In the genomic region with DNA sequence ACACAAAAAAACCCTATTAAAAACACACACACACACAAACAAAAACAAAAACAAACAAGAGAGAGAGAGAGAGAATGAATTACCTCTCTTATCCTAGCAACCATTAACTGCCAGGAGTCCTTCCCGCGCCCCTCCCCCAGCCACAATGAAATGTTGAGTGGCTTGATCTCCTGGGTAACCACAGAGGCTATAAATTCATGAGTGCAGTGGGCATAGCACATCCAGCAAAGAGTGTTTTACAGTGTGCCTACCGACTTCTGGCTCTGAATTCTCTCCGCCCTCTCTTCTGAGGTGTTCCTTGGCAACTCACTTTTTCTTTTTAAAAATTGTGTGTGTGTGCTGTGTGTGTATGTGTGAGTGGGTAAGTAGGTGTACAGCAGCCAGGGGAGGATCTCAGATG, we compare ENCODE assay signal across 21 mouse cellular contexts. TPM values are rescaled to one million over a fixed set of nuclear protein-coding genes. Genes with fewer than 3 reads are reported as not detected.
DNase-seq lines count a peak whose midpoint lies in the region; ATAC-seq and TF ChIP-seq lines count a peak whose summit lies in the region.
"Had no signal": no experiment of that assay in that cellular context is flagged by ENCODE, and none has a peak within 500 bp of the region (broad histone marks: within the 10 kb centered on the region; RNA-seq: fewer than 3 reads in every experiment).

No protein-coding gene starts in this region.

- no peaks in the 10 kb centered on the region for H3K9me3 ChIP-seq in kidney, embryonic 14.5 days (ENCODE audit: control insufficient read depth, low read length)
- H3K9me3 ChIP-seq in limb, embryonic 10.5 days (replicated peaks), result no peaks in the 10 kb centered on the region
- H3K9me3 ChIP-seq in stomach, postnatal 0 days (ENCODE audit: control insufficient read depth, low read length), result no peaks in the 10 kb centered on the region
- H3K9me3 ChIP-seq: embryonic facial prominence, embryonic 15.5 days; midbrain, embryonic 10.5 days had no signal

- TF ChIP-seq EP300 in stomach, postnatal 0 days (optimal IDR thresholded peaks at IDR 0.05), result no peak

- no peak overlapping the region for H3K4me2 ChIP-seq in kidney, embryonic 14.5 days (replicated peaks; ENCODE audit: low read depth, low read length)
- H3K4me2 ChIP-seq in stomach, postnatal 0 days (replicated peaks; ENCODE audit: low read depth), result no peak overlapping the region
- H3K4me2 ChIP-seq: embryonic facial prominence, embryonic 15.5 days had no signal

- no peak overlapping the region for H3K4me3 ChIP-seq in kidney, embryonic 14.5 days (ENCODE audit: low read length)
- no peak overlapping the region for H3K4me3 ChIP-seq in limb, embryonic 10.5 days
- no peak overlapping the region for H3K4me3 ChIP-seq in stomach, postnatal 0 days (ENCODE audit: low read depth, low read length)
- H3K4me3 ChIP-seq: embryonic facial prominence, embryonic 15.5 days; midbrain, embryonic 10.5 days had no signal

- WGBS in kidney, embryonic 14.5 days, result 52% methylated on average over 4 of the region's 4 CpGs
- 71% methylated on average over 4 of the region's 4 CpGs for WGBS in limb, embryonic 10.5 days
- 82% methylated on average over 4 of the region's 4 CpGs for WGBS in stomach, postnatal 0 days

- no peak for DNase-seq in kidney, postnatal 14 days
- DNase-seq in right cerebral cortex, postnatal 14 days, result peak; percentile 27
- no peak for DNase-seq in right cerebral cortex, postnatal 10 days (ENCODE audit: low spot score in 2 of 2)
- DNase-seq in limb, embryonic 10.5 days (ENCODE audit: low spot score), result peak; percentile 27
- DNase-seq in stomach, postnatal 0 days (ENCODE audit: low spot score), result peak; percentile 10
- no peak for DNase-seq in yolk sac, embryonic 10.5 days (ENCODE audit: low spot score)
- DNase-seq in adrenal gland, adult 18-20 months (ENCODE audit: low spot score in 2 of 2), result no peak
- DNase-seq: adrenal gland, adult 8-10 months; cerebellum, adult 9-11 months; gastrocnemius, postnatal 10 days; heart, adult 18-20 months; heart, postnatal 36 days; kidney, postnatal 25 days; liver; liver, postnatal 0 days; retina, postnatal 1 day; thymus, adult 2 months had no signal

- no peaks in the 10 kb centered on the region for H3K36me3 ChIP-seq in kidney, embryonic 14.5 days (ENCODE audit: control insufficient read depth, insufficient read depth, low read length)
- H3K36me3 ChIP-seq in limb, embryonic 10.5 days, result no peaks in the 10 kb centered on the region
- H3K36me3 ChIP-seq in stomach, postnatal 0 days (ENCODE audit: control insufficient read depth, insufficient read depth, low read length), result no peaks in the 10 kb centered on the region
- H3K36me3 ChIP-seq: embryonic facial prominence, embryonic 15.5 days; midbrain, embryonic 10.5 days had no signal

- peak; percentile 56; the same call in 1 of the 2 replicates for ATAC-seq in kidney, embryonic 14.5 days (ENCODE audit: low FRiP score, low TSS enrichment)
- ATAC-seq in stomach, postnatal 0 days (ENCODE audit: low FRiP score, low TSS enrichment), result no peak
- ATAC-seq: inflammation-experienced regulatory T-cells, adult 6 months; liver, postnatal 0 days had no signal

- no peak overlapping the region for H3K9ac ChIP-seq in kidney, embryonic 14.5 days (ENCODE audit: low read depth, low read length)
- H3K9ac ChIP-seq in stomach, postnatal 0 days (ENCODE audit: low read length), result no peak overlapping the region
- H3K9ac ChIP-seq: embryonic facial prominence, embryonic 15.5 days; liver, postnatal 0 days had no signal

- TF ChIP-seq CTCF in stomach, postnatal 0 days (IDR thresholded peaks at IDR 0.05; ENCODE audit: low read depth), result no peak

- H3K27me3 ChIP-seq in kidney, embryonic 14.5 days (ENCODE audit: control insufficient read depth, insufficient read depth, low read length), result no peaks in the 10 kb centered on the region
- no peaks in the 10 kb centered on the region for H3K27me3 ChIP-seq in limb, embryonic 10.5 days (ENCODE audit: low read depth, poor library complexity, severe bottlenecking)
- no peaks in the 10 kb centered on the region for H3K27me3 ChIP-seq in stomach, postnatal 0 days (ENCODE audit: control insufficient read depth, insufficient read depth, low read length)
- H3K27me3 ChIP-seq: embryonic facial prominence, embryonic 15.5 days had no signal

- no peaks in the 10 kb centered on the region for H3K4me1 ChIP-seq in kidney, embryonic 14.5 days (ENCODE audit: control insufficient read depth, insufficient read depth, low read length)
- peaks cover 3% of the 10 kb centered on the region; the same call in 1 of the 2 replicates for H3K4me1 ChIP-seq in limb, embryonic 10.5 days
- H3K4me1 ChIP-seq in stomach, postnatal 0 days (replicated peaks; ENCODE audit: control insufficient read depth, insufficient read depth), result 0 out of 2 replicates have a peak, but pooled peaks cover 3% of the 10 kb centered on the region

- H3K27ac ChIP-seq in kidney, embryonic 14.5 days (ENCODE audit: low read depth, low read length), result no peak overlapping the region
- H3K27ac ChIP-seq in limb, embryonic 10.5 days, result no peak overlapping the region
- H3K27ac ChIP-seq in stomach, postnatal 0 days (replicated peaks), result no peak overlapping the region
- H3K27ac ChIP-seq: embryonic facial prominence, embryonic 15.5 days; midbrain, embryonic 10.5 days had no signal

RNA-seq across cellular contexts. Expression of gene Tnfrsf21, which starts 38.0 kb away (rescaled TPM):
- 29.1 and 53.7 TPM in 2 replicates for polyA plus RNA-seq in kidney, embryonic 14.5 days (2014; fragmentation: Nextera tagmentation; extraction: Ambion mirVana)
- 18.0 and 20.2 TPM in 2 replicates for polyA plus RNA-seq in limb, embryonic 10.5 days (2016; fragmentation: Nextera tagmentation; extraction: Ambion mirVana)
- polyA plus RNA-seq in stomach, postnatal 0 days (2015; fragmentation: Nextera tagmentation; extraction: Ambion mirVana), result 36.9 and 40.7 TPM in 2 replicates
- 1 to 10 TPM; 2.8 to 4.3 TPM for total RNA-seq in adrenal gland, adult 18-20 months (2021)

Comparison
In these comparisons a context has a peak if more than half of its experiments do, and no peak if none do; other contexts are left out.
1. DNase-seq: peak in right cerebral cortex, postnatal 14 days (single experiment), limb, embryonic 10.5 days (single experiment) and stomach, postnatal 0 days (single experiment); none in kidney, postnatal 14 days (single experiment), right cerebral cortex, postnatal 10 days (0 of 2), yolk sac, embryonic 10.5 days (single experiment) and adrenal gland, adult 18-20 months (0 of 2).